Mouse (Mus musculus) adrenal gland (tissue): ENCODE results near the gene Rassf1.

ENCODE experiments used
- intact Hi-C: fragments of 180-260 bp; cut with DNase I; formaldehyde crosslinking; loops from one replicate; pipeline ENCODE4 v1.15.1; 2025

The Rassf1 gene

DNA sequence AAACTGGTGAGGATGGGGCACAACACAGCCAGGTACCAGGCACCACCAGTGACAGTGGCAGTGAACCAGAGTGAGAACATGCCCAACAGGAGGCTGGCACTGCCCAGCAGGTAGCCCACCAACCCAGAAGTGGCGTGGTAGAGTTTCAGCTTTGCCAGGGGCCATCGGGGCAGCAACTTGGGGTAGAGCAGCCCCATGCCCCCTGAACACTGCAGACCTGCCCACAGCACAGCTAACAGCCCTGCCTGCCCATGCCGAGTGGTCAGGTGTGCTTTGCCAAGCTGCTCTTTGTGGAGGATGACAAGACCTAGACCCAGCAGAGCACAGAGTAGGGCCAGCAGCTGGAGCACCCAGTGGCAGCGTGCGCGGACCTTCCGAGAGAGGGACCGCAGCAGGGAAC, 11.4 kb upstream of the Rassf1 start:
- intact Hi-C loops = no loop called here

- intact Hi-C loops = no loop called here
Measured at GRCm38 (mm10) chr9:107540420-107540819, 10.9 kb upstream of the Rassf1 start.

- intact Hi-C loops = no loop called here
Measured at GRCm38 (mm10) chr9:107541005-107541404, 10.3 kb upstream of the Rassf1 start.

DNA sequence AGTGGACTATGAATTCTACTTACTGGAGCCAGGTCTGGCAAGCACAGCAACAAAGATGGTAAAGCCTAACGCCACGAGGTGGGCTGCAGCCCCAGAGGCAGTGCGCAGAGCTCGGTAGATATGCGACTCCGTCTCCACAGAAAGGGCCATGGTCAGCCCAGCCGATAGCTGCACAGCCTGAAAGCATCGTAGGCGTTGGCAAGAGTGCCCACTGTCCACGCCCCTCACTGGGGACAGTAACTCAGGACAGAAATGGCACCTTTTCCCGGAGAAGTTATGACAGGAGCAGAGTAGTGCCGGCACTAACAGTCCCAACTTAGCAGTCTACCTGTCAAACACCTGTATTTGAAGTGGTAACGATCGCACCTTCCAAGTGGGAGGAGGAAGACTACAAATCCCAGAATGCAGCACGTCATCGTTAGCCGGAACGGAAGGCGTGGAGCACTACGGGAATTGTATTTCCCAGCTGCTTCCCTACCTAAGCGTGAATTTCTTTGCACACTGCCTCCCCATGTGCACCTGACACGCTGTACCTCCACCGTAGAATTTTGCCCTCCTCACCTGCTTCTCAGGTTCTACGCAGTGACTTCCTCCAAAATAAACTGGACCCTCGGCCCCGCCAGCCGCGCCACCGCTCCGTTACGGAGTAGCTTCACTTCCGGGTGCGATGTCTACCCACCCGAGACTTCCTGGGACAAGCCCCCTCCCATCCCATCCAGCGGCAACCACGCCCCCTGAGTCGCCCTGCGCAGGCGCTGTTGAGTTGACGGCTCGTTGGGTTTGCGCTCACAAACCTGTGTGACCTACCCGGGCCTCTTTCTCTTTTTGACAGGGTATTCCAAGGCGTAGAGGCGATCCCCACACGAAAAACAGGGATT, 9.6 kb upstream of the Rassf1 start, which contains the start of the genes Cyb561d2 and Nprl2:
TSS of gene Cyb561d2 (minus strand) at position 720 of the 878 bp plus-strand sequence.
TSS of gene Nprl2 (plus strand) at position 753 of the 878 bp plus-strand sequence.
- intact Hi-C loops = no loop called here

GRCm38 (mm10) chr9:107542352-107542686, 9.0 kb upstream of the Rassf1 start:
- intact Hi-C loops = no loop called here

DNA sequence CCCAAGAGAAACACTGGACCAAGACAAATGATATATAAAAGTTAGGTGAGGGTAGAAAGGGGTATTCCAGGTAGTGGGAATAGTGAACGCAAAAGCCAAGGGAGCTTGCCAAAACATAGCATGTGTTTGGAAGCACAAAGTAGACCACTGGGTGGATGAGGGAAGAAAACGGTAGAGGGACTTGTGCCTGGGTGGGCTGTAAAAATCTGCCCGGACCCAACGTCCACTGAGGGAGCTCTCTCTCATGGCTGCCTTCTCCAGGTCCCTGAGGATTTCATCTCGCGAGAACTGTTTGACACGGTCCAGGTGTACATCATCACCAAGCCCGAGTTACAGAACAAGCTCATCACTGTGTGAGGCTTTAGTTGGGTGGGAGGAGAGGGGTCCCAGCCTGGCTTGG, 8.6 kb upstream of the Rassf1 start:
- intact Hi-C loops = no loop called here

DNA sequence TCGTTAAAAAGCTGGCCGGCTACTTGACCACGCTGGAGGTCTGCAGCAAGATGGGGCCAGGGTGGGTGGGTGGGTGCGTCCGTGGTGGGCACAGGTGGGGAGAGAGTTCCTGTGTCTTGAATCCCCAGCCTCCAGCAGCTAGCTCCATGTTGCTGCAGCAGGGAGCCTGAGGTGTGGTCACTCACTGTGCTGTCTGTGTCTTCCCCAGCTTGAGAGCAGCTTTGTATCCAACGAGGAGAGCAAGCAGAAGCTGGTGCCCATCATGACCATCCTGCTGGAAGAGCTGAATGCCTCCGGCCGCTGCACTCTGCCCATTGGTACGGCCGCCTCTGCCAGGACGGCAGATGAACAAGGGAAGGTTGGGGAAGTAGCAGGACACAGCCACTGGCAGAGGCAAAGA, 8.1 kb upstream of the Rassf1 start:
- intact Hi-C loops = no loop called here

- intact Hi-C loops = no loop called here
Measured at GRCm38 (mm10) chr9:107544196-107544700, 7.1 kb upstream of the Rassf1 start.

- intact Hi-C loops = no loop called here
Measured at GRCm38 (mm10) chr9:107544729-107545128, 6.6 kb upstream of the Rassf1 start.

GRCm38 (mm10) chr9:107545199-107545598, 6.2 kb upstream of the Rassf1 start:
- intact Hi-C loops = no loop called here

DNA sequence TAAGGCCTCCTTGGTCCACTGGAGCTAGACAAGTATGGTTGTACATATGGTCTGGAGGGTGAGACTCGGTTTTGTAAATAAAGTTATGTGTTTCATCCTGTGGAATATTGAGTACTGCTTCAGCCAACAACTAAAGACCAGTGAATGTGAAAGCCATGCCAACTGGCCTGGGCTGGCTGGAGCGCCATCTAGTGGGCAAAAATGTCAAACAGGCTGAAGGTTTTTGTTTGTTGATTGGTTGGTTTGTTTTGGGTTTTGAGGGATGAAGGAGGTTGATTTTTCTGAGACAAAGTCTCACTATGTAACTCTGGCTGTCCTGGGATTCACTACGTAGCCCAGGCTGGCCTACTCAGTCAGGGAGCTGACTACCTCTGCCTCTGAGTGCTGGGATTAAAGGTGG, 5.8 kb upstream of the Rassf1 start:
- intact Hi-C loops = no loop called here

DNA sequence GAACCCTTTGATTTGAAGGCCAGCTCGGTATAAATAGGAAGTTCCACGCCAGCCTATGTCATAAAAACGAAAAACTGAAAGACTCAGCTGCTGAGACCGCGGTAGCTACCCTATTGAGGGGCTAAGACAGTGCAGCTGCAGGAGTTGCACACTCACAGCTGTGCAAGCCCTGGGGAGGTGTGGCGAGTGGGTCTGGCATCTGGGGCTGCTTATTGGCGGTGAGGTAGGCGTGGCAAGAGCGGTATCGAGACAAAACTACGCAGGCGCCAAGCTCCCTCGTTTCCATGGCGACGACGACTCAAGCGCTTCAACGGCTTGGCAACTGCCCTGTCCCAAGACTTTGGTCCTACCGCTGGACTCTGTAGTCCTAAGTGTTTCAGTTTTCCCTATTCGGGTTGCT, 4.3 kb upstream of the Rassf1 start, which contains the start of gene Zmynd10:
TSS of gene Zmynd10 (plus strand) at position 273 of the 400 bp plus-strand sequence.
- intact Hi-C loops = no loop called here

DNA sequence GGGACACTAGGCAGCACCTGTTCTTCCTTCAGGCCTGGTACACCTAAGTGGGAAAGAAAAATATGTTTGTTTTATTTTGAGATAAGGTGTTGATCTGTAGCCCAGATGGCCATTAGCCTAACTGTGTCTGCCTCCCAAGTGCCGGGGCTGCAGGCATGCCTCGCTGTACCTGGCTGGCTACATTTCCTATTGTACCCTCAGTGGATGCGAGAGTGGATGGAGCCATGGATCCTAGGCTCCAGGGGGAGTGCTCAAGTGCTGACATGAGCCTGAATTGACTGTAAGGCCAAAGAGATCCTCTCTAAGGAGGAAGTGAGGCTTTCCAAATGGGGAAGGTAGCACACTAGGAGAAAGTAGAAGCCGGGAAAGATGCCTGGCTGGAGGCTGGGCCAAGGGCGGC, 3.4 kb upstream of the Rassf1 start:
- intact Hi-C loops = no loop called here

GRCm38 (mm10) chr9:107548820-107549219, 2.5 kb upstream of the Rassf1 start:
- intact Hi-C loops = no loop called here

GRCm38 (mm10) chr9:107549297-107550074, 1.9 kb upstream of the Rassf1 start:
- intact Hi-C loops = no loop called here

GRCm38 (mm10) chr9:107550491-107551116, 751 bp upstream of the Rassf1 start:
- intact Hi-C loops = no loop called here

- intact Hi-C loops = no loop called here
Measured at GRCm38 (mm10) chr9:107551890-107552355, 568 bp downstream of the Rassf1 start.

DNA sequence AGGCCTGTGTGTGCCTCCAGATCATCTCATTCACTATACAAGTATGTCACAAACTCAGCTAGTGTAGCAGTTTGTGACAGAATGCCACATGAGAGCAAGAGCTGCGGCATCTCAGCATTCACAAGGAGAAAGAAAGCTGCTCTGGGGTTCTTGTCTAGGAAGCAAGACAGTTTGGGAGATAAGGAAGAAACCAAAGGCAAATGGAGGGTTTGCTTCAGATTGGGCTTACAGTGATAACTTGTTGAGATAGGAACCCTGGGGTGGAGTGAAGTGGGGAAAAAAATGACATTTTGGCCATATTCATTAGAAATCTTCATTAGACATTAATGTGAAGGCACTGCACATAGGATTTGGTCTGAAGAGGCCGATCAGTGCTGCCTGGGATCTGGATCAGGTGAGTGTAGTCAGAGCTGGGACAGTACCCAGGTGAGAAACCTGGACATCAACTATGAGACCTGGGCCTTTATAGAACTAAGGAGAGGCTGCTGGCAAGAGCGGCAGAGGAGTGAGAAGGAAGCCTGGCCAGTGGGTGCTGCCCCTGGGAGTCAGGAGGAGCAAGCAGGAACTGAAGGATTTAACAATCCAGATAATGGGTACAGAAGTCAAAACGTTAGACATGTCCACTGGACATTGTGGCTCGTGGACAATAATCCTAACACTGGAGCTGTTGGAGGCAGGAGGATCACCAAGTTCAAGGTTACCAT, 1.5 kb downstream of the Rassf1 start:
- intact Hi-C loops = no loop called here

DNA sequence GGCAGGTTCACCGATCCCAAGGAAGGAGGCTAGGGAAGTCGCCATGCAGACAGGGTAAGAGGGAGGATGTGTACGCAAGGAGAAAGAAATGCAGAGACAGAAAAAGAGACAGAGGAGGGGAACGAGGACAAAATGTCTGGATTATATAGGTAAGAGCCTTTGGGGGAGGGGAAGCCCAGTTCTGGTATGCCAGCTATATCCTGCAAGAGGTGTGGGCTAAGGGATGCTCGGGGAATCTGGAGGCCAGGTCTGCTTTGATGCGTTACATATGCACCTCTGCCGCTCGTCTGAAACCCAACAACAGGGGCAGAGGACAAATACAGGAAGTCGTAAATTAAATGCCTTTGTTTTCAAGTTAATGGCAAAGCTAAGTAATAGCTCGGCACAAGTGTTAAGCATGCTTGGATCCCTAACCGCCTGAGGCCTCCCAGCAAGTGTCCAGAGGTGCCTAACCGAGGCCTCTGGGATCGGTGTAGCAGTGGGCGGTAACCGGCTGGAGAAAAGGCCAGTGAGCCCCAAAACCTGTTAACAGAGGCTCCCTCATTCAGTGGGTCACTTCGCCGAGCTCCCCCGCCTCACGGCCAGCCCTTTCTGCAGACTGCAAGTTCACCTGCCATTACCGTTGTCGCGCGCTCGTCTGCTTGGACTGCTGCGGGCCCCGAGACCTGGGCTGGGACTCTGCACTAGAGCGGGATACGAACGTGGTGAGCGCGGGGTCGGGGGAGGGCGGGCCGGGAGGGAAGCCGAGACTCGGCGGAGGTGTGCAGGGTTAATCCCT, 2.4 kb downstream of the Rassf1 start:
- intact Hi-C loops = no loop called here

GRCm38 (mm10) chr9:107554319-107554825, 3.0 kb downstream of the Rassf1 start:
- intact Hi-C loops = no loop called here
